Mouse (Mus musculus) kidney, postnatal 36 days (tissue): ENCODE measurements around the gene Slc37a4.
"Not testable (repeated sequence)": the region's sequence is repeated elsewhere in the genome, so short reads cannot be mapped to it uniquely, and the experiment has no call there.

Experiments
- DNase-seq, 2 experiments: peaks; one replicate each; pipeline ENCODE4 v3.0.0; 2021 to 2022; ENCODE audit warnings: mixed read lengths in 2 of 2

The Slc37a4 gene

DNA sequence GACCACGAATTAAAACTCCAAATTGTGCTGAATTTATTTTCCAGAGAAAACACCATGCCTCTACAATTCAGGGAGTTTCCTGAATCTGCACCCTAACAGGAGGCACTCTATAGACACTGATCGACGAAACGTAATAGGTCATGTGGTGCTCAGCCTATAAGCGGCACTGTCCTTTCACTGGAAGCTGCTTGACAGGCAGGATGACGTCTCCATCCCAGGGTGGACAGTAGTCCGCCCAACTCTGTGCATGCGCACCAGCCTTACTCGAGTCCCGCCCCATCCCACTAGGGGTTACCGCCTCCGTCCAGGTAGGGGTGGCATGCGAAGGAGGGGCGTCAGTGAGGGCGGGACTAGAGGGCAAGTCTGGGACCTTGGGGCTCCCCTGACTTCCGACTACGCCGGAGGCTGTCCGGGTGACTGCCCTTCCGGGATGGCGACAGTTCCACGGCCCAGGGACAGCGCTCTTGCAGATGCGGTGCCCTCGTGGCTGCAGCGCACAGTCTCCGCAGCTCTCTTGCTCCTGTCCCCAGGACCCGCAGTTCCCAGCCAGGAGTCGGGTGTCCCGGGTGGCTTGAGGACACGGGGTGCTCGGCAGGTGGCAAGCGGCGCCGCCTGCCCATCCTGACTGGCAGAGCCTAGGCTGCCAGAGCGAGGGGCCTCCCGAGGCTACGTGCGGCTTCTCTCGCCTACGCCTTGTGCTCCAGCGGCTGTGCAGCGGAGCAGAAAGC, at the start of gene Slc37a4:
Gene Slc37a4 (plus strand): TSS at position 169 of the 728 bp plus-strand sequence.
- DNase-seq: peak; percentile 97 to 99

DNA sequence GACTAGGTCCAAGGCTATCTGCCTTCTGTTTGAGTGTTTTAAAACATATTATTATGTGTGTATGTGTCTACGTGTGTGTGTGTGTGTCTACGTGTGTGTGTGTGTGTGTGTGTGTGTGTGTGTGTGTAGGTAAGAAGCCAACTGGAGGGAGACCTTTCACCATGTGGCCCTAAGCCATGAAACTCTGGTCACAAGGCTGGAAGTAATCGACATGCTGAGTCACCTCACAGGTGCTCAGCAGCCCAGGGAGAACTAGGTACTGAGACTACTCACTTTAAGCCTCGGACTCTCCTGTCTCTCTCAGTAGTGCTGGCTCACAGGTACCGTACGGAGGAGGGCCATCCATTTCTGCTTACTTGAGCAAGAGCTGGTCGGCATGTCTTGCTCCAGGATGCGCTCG, 49.5 kb upstream of the Slc37a4 start:
- DNase-seq: peak in 1 of 2 experiments; percentile 32

DNA sequence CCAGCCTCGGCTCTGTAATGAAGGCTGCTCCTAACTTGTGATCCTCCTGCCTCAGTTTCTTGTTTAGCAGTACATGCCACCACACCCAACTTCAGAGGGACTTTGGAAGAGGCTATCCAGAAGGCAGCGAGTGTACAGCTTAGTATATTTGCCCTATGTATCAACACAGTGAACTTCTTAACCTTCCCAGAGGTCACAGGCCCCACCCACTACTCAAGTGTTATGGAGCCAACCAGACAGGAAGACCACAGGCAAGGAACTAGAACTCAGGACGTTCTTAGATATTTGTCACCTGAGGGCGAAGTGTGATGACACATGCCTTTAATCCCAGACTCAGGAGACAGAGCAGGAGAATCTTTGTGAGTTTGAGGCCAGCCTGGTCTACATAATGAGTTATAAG, 49.0 kb upstream of the Slc37a4 start:
- DNase-seq: no peak

DNA sequence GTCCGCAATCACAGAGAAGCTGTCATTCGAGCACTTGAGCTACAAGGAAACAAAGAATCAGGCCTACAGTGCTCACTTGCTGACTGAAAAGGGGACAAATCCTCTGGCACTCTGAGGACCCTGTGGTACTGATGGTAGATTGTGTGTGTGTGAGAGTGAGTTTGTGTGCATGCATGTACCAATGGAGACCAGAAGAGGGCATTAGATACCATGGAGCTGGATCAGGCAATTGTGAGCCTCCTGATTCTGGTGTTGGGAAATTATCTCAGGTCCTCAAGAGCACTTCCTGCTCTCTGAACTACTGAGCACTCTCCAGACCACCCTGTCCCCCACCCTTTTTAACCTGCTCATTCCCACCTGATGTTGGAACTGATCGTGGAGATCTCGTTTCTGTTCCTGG, 48.1 kb upstream of the Slc37a4 start:
- no peak for DNase-seq

DNA sequence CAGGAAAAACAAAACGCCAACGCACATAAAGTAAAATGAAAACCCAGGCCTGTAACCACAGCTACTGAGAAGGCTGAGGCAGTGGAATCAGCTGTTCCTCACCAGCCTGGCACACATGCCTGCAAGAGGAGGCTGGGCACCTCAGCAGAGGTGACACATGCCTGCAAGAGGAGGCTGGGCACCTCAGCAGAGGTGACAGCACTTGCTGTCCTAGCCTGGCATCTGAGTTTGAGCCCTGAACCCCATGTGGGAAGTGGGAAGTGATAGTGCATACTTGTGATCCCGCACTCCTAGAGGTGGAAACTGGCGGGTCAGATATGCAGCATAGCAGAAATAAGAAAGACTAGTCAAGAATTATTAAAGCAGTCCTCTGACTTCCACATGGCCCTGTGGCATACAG, 45.3 kb upstream of the Slc37a4 start:
- no peak for DNase-seq

DNA sequence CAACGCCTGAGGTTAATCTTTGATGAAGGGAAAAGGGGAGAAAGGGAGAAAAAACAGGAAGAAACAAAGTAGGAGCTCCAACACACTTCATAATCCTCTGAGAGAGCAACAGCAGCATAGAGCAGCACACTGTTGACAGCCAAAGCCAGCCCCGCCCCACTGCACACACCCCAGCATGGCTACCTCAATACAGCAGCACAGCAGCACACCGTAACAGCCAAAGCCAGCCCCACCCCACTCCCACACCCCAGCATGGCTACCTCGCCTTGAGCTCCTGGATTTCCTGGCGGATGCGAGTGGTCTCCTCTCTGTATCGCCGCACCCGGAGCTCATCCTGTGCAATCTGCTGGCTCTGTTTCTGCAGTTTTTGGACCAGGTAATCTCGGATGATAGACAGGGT, 44.3 kb upstream of the Slc37a4 start:
- no peak for DNase-seq

DNA sequence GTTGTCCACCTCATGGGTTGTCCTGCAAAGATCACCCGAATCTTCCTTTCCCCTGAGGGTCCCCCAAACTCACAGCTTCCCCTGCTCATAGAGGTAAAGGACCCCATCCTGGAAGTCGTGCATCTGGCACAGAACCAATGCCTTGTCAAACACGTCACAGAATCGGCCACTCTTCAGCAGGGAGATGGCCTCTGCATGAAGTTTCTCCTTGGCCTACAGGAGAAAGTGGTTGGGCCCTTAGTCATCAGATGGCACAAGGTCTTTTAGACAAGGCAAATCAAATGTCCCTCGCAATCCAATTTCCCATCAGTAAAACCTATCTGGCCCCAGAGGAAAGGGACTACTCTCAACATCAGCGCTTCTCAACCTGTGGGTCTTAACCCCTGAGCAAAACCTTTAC, 43.5 kb upstream of the Slc37a4 start:
- no peak for DNase-seq

DNA sequence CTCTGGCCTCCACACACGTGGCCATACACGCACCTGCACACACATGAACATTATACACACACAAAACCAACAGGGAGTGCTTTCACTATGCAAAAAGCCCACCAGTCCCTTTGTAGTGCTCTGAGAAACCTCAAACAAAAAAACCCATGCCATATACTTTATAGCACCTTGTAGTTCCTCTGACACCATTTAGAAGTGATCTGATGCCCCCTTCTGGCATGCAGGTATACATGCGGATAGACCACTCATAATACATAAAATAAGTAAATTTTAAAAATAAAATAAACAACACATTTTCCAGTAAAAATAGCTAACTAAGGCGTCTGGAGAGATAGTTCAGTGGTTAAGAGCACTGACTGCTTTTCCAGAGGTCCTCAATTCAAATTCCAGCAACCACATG, 39.4 kb upstream of the Slc37a4 start:
- peak in 1 of 2 experiments; percentile 23 for DNase-seq

DNA sequence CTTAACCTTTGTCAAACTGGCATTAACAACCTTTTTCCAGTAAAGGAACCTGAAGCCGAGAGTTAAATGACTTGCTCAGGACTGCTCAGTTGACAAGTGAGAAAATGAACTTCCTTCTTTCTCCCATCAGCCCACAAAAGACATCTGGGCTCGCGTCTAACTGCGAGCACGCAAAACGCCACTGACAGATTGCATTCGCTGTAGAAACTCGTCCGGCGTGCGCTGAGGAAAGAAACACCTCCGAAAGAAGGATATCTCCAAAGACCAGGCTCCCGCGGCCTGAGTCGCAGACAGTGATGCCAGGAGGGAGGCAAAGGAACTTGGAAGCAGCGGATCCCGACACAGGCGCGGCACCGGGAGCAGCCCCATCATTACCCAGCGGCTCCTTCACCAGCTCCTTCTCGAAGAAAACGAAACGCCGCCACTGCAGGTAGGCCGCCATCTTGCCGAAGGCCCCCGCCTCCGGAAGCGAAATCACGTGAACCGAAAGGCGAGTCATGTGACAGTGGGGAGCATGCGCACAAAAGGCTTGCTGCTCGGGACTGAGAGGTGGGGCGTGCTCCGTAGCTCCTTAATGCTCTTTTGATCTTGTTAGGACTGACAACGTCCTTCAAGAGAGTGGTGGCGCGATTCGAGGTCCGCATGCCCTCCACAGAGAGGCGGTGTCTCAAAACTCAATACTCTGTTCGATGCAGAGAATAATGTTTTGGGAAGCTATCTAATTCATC, 35.3 kb upstream of the Slc37a4 start, which contains the start of gene Vps11:
Gene Vps11 (minus strand): TSS at position 481 of the 728 bp plus-strand sequence.
- DNase-seq: peak; percentile 95 to 97

DNA sequence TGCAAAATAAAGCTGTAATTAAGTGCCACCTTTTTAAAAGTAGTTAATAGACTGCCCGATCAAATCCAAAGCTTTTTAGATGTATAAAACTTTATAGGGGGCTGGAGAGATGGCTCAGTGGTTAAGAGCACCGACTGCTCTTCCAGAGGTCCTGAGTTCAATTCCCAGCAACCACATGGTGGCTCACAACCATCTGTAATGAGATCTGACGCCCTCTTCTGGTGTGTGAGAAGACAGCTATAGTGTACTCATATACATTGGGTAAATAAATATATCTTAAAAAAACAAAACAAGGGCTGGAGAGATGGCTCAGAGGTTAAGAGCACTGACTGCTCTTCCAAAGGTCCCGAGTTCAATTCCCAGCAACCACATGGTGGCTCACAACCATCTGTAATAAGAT, 34.7 kb upstream of the Slc37a4 start:
- DNase-seq: not testable (repeated sequence)

DNA sequence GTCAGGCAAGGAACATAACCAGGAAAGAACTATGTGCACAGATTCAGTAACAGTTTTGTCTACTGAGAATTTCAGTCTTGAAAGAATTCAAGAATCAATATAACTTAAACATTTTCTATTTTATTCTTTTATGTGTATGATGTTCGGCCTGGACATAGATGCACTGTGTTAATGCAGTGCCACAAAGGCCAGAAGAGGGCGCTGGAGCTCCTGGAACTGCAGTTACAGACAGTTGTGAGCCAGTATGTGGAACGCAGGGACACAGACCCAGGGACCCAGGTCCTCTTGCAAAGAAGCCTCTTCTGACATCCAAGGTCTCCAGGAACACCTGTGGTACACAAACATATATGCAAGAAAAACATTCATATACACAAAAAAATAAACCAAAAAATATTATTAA, 32.2 kb upstream of the Slc37a4 start:
- peak; percentile 38 to 77 for DNase-seq

DNA sequence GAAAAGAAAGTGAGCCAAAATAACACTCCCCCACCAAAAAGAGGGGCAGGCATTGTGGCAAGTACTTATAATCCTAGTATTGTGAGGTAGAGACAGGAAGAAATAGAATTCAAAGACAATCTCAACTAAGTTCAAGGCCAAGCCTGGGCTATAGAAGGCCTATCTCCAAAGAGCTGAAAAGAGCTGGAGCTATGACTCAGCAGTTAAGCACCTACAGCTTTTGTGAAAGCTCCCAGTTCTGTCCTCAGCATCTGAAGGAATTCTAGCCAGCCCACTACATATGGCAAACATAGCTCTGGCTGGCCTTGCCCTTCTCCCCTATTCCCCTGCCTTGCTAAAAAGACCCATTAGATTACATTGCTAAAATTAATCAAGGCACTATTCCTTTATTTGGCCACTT, 23.3 kb upstream of the Slc37a4 start:
- DNase-seq: no peak

DNA sequence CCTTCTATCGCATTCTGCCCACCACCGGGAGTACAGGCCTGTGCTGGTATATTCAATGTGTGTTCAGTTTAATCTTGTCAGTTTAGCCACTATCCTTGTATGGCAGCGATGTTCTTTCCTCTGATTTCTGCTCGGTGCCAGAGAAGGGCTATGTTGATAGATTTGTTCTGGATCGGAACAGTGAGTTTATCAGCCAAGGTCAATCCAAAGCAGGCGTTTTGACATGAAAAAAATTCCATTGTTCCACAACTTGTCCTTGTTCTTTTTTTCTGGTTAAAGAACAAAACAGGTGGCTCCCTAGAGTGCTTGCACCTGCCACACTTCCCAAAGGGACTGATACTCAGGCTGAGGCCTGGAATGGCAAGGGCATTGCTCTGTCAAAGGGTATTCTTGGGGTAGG, 20.5 kb upstream of the Slc37a4 start:
- no peak for DNase-seq

DNA sequence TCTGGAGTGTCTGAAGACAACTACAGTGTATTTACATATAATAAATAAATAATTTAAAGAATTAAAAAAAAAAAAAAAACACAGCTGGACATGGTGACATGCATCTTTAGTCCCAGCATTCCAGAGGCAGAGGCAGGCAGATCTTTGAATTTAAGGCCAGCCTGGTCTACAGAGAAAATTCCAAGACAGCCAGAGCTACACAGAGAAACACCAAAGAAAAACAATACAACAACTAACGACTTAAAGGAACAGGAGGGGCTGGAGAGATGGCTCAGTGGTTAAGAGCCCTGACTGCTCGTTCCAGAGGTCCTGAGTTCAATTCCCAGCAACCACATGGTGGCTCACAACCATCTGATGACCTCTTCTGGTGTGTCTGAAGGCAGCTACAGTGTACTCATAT, 19.3 kb upstream of the Slc37a4 start:
- DNase-seq: not testable (repeated sequence)

DNA sequence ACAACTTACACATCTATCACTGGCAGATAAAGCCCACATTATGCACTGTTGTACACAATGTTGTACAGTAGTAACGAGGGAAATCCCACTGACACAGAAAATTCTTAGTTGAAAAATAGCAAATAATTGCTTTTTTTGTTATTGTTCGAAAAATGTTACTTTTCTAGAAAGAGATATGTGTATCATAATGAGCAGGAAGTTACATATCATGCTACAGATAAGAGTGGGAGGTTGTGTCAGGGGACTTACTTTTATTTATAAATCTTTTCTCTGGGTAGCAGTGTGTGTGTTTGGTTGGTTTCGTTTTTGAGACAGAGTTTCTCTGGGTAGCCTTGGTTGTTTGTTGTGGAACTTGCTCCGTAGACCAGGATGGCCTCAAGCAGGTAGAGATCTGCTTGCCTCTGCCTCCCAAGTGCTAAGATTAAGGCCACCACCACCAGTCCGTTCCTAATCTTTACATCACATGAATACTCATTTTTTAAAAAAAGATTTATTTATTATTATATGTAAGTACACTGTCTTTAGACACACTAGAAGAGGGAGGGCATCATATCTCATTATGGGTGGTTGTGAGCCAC, 18.4 kb upstream of the Slc37a4 start:
- no peak for DNase-seq

DNA sequence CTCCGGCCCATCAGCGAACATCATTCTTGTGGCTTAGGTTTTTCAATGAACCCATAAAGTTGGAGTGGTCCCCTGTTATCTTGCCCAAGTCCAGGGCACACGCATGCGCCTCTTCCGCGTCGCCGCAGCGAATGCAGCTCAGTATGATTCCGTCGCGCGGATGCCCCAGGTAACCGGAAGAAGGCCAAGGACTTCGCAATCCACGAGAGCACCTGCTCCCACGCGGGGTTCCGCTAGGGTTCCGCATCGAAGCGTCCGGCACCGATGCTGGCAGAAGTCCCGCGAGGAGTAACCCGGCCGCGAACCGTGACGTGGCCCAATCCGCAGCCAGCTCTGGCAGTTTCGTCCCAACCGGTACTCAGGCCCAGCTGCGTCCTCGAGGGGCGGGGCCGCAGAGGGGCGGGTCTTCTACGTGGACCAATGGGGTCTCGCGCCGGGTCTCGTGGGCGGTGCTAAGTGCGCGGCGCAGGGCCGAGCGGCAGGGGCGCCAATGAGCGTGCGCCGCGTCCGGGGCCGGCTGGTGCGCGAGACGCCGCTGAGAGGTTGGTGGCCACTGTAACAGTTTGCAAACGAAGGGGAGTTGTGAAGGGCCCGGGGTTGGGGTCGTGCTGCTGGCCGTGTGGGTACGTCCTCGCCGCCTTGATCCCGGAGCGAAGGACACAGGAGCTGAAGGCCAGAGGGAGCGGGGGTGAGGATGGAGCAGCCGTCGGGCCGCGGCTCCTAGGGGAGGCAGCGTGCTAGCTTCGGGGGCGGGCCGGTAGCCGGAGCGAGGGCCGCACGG, 17.4 kb upstream of the Slc37a4 start, which contains the start of gene Hyou1:
Gene Hyou1 (plus strand): TSS at position 437 of the 781 bp plus-strand sequence.
- DNase-seq: peak; percentile 99

DNA sequence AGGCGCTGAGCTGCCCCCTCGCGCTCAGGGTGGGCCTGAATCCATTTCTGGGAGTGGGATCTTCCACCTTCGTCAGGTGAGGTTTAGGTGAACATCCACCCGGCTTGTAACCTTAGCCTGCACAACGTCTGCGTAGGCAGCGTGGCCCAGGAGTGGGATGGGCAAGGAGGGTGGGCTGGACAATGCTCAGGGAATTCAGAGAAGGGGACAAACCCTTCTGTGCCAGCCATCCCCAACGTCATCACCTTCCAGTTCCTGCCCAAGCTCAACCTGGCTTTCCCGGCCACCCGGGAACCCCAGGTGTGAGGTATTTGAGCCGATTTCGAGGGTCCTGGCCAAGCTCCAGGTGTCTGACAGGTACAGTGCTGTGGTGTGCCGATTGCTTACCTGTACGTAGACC, 16.8 kb upstream of the Slc37a4 start:
- no peak for DNase-seq

DNA sequence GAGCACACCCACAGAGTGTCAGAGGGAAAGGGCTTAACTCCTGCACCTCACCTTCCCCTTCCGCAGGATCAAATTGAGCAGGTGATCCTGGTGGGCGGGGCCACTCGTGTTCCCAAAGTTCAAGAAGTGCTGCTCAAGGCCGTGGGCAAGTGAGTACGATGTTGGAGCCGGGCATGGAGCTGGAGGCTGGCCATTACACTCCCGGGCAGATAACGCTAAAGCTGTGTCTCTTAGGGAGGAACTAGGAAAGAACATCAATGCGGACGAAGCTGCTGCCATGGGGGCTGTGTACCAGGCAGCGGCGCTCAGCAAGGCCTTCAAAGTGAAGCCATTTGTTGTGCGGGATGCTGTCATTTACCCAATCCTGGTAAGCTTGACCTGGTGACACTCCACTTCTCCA, 12.1 kb upstream of the Slc37a4 start:
- no peak for DNase-seq

DNA sequence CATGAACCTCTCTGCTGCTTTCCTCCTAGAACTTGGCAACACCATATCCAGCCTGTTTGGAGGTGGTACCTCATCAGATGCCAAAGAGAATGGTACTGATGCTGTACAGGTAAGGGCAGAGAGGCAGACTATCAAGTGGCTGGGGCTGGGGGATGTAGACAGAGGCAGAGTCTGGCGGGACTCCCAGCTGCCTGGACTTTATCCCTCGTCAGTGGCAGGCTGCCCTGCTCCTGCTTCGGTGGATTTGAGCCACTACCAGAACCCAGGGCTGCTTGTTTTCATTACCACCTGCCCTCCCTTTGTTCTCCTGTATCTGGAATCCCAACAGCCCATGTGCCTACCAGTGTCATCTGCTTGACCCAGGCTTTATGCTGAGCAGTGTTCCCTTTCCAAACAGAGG, 9.4 kb upstream of the Slc37a4 start:
- DNase-seq: peak; percentile 62 to 78

DNA sequence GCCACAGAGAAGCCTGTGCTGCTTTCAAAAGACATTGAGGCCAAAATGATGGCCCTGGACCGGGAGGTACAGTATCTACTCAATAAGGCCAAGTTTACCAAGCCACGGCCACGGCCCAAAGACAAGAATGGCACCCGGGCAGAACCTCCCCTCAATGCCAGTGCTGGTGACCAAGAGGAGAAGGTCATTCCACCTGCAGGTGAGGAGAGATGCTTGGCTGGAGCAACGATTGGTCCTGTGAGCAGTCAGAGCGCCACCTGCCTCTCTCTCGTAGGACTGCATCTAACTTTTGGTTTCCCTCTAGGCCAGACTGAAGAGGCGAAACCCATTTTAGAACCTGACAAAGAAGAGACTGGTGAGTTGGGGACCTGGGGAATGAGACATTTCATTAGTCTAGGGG, 7.4 kb upstream of the Slc37a4 start:
- DNase-seq: peak; percentile 62 to 80

DNA sequence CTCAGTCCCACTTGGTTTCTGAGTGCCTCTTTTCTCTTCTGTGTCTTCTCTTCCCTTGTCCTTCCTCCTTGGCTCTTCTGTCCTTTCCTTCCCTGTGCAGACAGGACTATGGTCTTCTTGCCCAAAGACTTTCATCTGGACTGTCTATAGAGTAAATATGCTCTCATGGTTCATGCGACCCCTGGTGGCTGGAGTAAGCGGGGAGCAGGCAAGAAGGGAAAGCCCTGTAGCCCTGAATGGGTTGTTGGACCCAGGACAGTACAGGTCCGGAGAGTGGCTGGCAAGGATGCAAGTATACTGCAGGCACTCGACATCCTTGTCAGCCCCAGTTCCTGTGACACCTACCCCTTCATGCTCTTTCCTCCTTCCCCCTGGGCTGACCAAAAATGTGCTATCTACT, 5.2 kb upstream of the Slc37a4 start:
- peak; percentile 77 to 92 for DNase-seq

DNA sequence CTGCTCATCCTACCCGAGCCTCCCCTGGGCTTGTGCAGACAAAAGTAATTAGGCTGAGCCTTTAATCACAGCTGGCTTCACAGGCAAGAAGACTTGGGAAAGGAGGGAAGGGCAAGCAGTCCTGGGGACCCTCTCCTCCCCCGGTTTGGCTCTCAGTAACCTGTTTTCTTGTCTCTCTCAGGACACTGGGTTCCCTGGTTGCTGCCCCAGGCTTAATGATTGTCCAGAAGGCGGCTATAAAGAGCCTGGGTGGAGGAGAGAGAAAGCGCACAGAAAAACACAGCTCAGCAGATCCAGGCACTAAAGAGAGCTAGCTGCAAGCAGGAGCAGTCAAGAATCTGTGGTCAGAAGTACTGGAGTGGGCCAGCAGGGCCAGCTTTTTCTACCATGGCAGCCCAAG, 1.4 kb downstream of the Slc37a4 start:
- DNase-seq: peak; percentile 87 to 91

DNA sequence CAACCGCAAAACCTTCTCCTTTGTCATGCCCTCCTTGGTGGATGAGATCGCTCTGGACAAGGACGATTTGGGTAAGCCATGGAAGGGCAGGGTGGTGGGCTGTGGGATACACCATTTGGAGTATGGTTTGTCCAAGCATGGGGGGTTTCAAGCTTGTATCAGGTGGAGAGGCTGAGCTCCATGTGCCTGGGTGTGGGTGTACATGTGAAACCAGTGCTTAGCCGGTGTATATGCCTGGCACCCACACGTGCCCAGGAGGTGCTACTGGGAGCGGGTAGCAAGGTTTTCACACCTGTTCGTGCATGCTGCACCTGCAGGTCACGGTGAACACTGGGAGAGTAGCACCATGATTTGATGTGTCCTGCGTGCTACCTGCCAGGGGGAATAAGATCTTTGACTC, 1.9 kb downstream of the Slc37a4 start:
- peak in 1 of 2 experiments; percentile 19 for DNase-seq
